Mouse (Mus musculus) CH12.LX (cell line): ENCODE measurements around the gene Slc39a3. TPM values are rescaled to one million over a fixed set of nuclear protein-coding genes. Genes with fewer than 3 reads are reported as not detected.

Source experiments
- DNase-seq: peaks from one replicate; pipeline ENCODE4 v3.0.0-alpha.2; 2013; ENCODE audit errors: extremely low read depth
- H3K27ac ChIP-seq: 2 replicates; pipeline ENCODE4 v1.5.1; 2012; ENCODE audit warnings: low read depth, mild to moderate bottlenecking, control low read depth, moderate library complexity; ENCODE audit not compliant: insufficient read depth
- H3K27me3 ChIP-seq: replicated peaks from 2 replicates; pipeline ENCODE3; 2012; ENCODE audit warnings: inconsistent platforms
- H3K36me3 ChIP-seq, 2 experiments: replicated peaks in 1 of 2; 2 replicates each; pipeline versions ENCODE3 to v1.6.1; 2012; ENCODE audit warnings: inconsistent platforms in 1 of 2, low read length in 1 of 2, mild to moderate bottlenecking in 1 of 2, mixed read lengths in 1 of 2, moderate library complexity in 1 of 2; ENCODE audit not compliant: control insufficient read depth in 1 of 2, insufficient read depth in 1 of 2
- H3K4me1 ChIP-seq, 2 experiments: 2 replicates each; pipeline ENCODE4 v1.6.1; 2012; ENCODE audit warnings: inconsistent platforms in 1 of 2, moderate library complexity in 1 of 2; ENCODE audit not compliant: insufficient read depth in 2 of 2, control insufficient read depth in 1 of 2
- H3K4me2 ChIP-seq: 2 replicates; pipeline ENCODE4 v1.6.1; 2012; ENCODE audit warnings: low read depth, mild to moderate bottlenecking, control low read depth; ENCODE audit not compliant: poor library complexity, insufficient read depth, severe bottlenecking
- H3K4me3 ChIP-seq, 3 experiments: fragments of 150-350 bp in 1 of 3; sonication (generic) in 1 of 3; replicated peaks in 1 of 3; 2 replicates each; pipeline versions ENCODE3 to v1.5.1; 2011 to 2012; ENCODE audit warnings: low read depth in 2 of 3, low read length in 2 of 3, mild to moderate bottlenecking in 2 of 3, moderate library complexity in 2 of 3, control low read depth in 1 of 3, improper control_type of control experiment in 1 of 3, inconsistent platforms in 1 of 3, mixed read lengths in 1 of 3; ENCODE audit not compliant: poor library complexity in 1 of 3
- H3K79me2 ChIP-seq: replicated peaks from 2 replicates; pipeline ENCODE4 v1.6.1; 2012; ENCODE audit warnings: mild to moderate bottlenecking, moderate library complexity; ENCODE audit not compliant: control insufficient read depth, poor library complexity, insufficient read depth, severe bottlenecking; ENCODE audit errors: extremely low read depth
- H3K9ac ChIP-seq: 2 replicates; pipeline ENCODE4 v1.6.1; 2012; ENCODE audit warnings: low read depth, mild to moderate bottlenecking, control low read depth, moderate library complexity; ENCODE audit not compliant: insufficient read depth
- H3K9me3 ChIP-seq: replicated peaks from 2 replicates; pipeline ENCODE3; 2012; ENCODE audit warnings: low read length, inconsistent platforms, mixed read lengths
- BHLHE40 ChIP-seq: IDR thresholded peaks from 2 replicates; pipeline ENCODE4 v1.6.1; 2011; ENCODE audit warnings: mild to moderate bottlenecking, low read depth, low read length, improper control_type of control experiment
- CHD2 ChIP-seq: IDR thresholded peaks from 2 replicates; pipeline ENCODE4 v1.6.1; 2011; ENCODE audit warnings: low read length, improper control_type of control experiment
- CTCF ChIP-seq, 2 experiments: IDR thresholded peaks in 1 of 2; conservative IDR thresholded peaks in 1 of 2; 2 replicates each; pipeline ENCODE4 v1.5.1; 2011 to 2012; ENCODE audit warnings: low read depth in 2 of 2, low read length in 2 of 2, improper control_type of control experiment in 1 of 2, inconsistent platforms in 1 of 2, mild to moderate bottlenecking in 1 of 2, moderate library complexity in 1 of 2
- ELF1 ChIP-seq: IDR thresholded peaks from 2 replicates; pipeline ENCODE4 v1.6.1; 2014; ENCODE audit warnings: low read depth, mild to moderate bottlenecking, inconsistent platforms, low read length, improper control_type of control experiment
- EP300 ChIP-seq: IDR thresholded peaks from 2 replicates; pipeline ENCODE4 v1.6.1; 2011; ENCODE audit warnings: low read length, improper control_type of control experiment
- JUN ChIP-seq: IDR thresholded peaks from 2 replicates; pipeline ENCODE4 v1.6.1; 2011; ENCODE audit warnings: low read depth, mild to moderate bottlenecking, low read length, improper control_type of control experiment, moderate library complexity; ENCODE audit not compliant: insufficient read depth
- JUND ChIP-seq: conservative IDR thresholded peaks from 2 replicates; pipeline ENCODE4 v1.6.1; 2011; ENCODE audit warnings: low read depth, low read length, improper control_type of control experiment
- KAT2A ChIP-seq: IDR thresholded peaks from 2 replicates; pipeline ENCODE4 v1.6.1; 2012; ENCODE audit warnings: low read length, improper control_type of control experiment, inconsistent platforms; ENCODE audit not compliant: insufficient replicate concordance
- MAFK ChIP-seq: IDR thresholded peaks from 2 replicates; pipeline ENCODE4 v1.6.1; 2011; ENCODE audit warnings: low read length, improper control_type of control experiment; ENCODE audit not compliant: insufficient replicate concordance
- MAZ ChIP-seq: IDR thresholded peaks from 2 replicates; pipeline ENCODE4 v1.6.1; 2012; ENCODE audit warnings: low read depth, mild to moderate bottlenecking, inconsistent platforms, low read length, improper control_type of control experiment, moderate library complexity
- MEF2A ChIP-seq: IDR thresholded peaks from 2 replicates; pipeline ENCODE4 v1.6.1; 2014; ENCODE audit warnings: low read depth, mild to moderate bottlenecking, inconsistent platforms, low read length, improper control_type of control experiment, borderline replicate concordance
- MXI1 ChIP-seq: IDR thresholded peaks from 2 replicates; pipeline ENCODE4 v1.6.1; 2011; ENCODE audit warnings: mild to moderate bottlenecking, low read depth, low read length, improper control_type of control experiment
- MYC ChIP-seq: IDR thresholded peaks from 2 replicates; pipeline ENCODE4 v1.6.1; 2011; ENCODE audit warnings: low read depth, mild to moderate bottlenecking, improper control_type of control experiment, low read length
- NELFE ChIP-seq: IDR thresholded peaks from 2 replicates; pipeline ENCODE4 v1.6.1; 2011; ENCODE audit warnings: low read depth, low read length, improper control_type of control experiment
- NRF1 ChIP-seq: IDR thresholded peaks from 2 replicates; pipeline ENCODE4 v1.6.1; 2014; ENCODE audit warnings: low read depth, mild to moderate bottlenecking, inconsistent platforms, low read length, improper control_type of control experiment, moderate library complexity
- POLR2A ChIP-seq: IDR thresholded peaks from 2 replicates; pipeline ENCODE4 v1.6.1; 2011; ENCODE audit warnings: low read depth, mild to moderate bottlenecking, improper control_type of control experiment, low read length
- RCOR1 ChIP-seq: conservative IDR thresholded peaks from 2 replicates; pipeline ENCODE4 v1.6.1; 2012; ENCODE audit warnings: low read depth, mild to moderate bottlenecking, inconsistent platforms, low read length, improper control_type of control experiment
- SIN3A ChIP-seq: IDR thresholded peaks from 2 replicates; pipeline ENCODE4 v1.6.1; 2012; ENCODE audit warnings: low read length, improper control_type of control experiment, inconsistent platforms
- TBP ChIP-seq: conservative IDR thresholded peaks from 2 replicates; pipeline ENCODE4 v1.6.1; 2011; ENCODE audit warnings: low read depth, low read length, improper control_type of control experiment
- USF2 ChIP-seq: conservative IDR thresholded peaks from 2 replicates; pipeline ENCODE4 v1.6.1; 2011; ENCODE audit warnings: low read depth, low read length, improper control_type of control experiment
- ZMIZ1 ChIP-seq: IDR thresholded peaks from 2 replicates; pipeline ENCODE4 v1.6.1; 2012; ENCODE audit warnings: low read depth, mild to moderate bottlenecking, inconsistent platforms, low read length, improper control_type of control experiment
- ZNF384 ChIP-seq: IDR thresholded peaks from 2 replicates; pipeline ENCODE4 v1.6.1; 2012; ENCODE audit warnings: low read depth, low read length, improper control_type of control experiment, inconsistent platforms
- dilution Hi-C: fragments of 300-500 bp; cut with MboI; formaldehyde crosslinking; loops from 2 replicates; pipeline ENCODE4 v1.14.3; 2020; ENCODE audit warnings: low sequenced_read_pairs; ENCODE audit not compliant: extremely low pct_unique_long_range_greater_than_20kb, extremely low pct_ligation_motif_present
- in situ Hi-C: fragments of 300-500 bp; cut with MboI; formaldehyde crosslinking; loops from 3 replicates; pipeline ENCODE4 v1.14.3; 2019; ENCODE audit warnings: low sequenced_read_pairs, low pct_ligation_motif_present, low pct_unique_long_range_greater_than_20kb, mixed read lengths
- polyA plus RNA-seq: library from polyadenylated mRNA; unstranded; fragments of >175 nt; gene quantifications from 2 replicates; pipeline ENCODE4 v1.2.1, GENCODE M21; 2012; ENCODE audit warnings: low read depth; ENCODE audit not compliant: insufficient read length
- total RNA-seq, 2 experiments: library from RNA; depleted of rRNA; stranded (reverse); fragments of 300-350 nt in 1 of 2; fragments of >200 nt in 1 of 2; gene quantifications; 2 replicates each; pipeline ENCODE4 v1.2.3; 2012 to 2014

Slc39a3 gene
- total and polyA plus RNA-seq, 3 experiments: 3.9 to 7.2 (median 4.2) TPM

DNA sequence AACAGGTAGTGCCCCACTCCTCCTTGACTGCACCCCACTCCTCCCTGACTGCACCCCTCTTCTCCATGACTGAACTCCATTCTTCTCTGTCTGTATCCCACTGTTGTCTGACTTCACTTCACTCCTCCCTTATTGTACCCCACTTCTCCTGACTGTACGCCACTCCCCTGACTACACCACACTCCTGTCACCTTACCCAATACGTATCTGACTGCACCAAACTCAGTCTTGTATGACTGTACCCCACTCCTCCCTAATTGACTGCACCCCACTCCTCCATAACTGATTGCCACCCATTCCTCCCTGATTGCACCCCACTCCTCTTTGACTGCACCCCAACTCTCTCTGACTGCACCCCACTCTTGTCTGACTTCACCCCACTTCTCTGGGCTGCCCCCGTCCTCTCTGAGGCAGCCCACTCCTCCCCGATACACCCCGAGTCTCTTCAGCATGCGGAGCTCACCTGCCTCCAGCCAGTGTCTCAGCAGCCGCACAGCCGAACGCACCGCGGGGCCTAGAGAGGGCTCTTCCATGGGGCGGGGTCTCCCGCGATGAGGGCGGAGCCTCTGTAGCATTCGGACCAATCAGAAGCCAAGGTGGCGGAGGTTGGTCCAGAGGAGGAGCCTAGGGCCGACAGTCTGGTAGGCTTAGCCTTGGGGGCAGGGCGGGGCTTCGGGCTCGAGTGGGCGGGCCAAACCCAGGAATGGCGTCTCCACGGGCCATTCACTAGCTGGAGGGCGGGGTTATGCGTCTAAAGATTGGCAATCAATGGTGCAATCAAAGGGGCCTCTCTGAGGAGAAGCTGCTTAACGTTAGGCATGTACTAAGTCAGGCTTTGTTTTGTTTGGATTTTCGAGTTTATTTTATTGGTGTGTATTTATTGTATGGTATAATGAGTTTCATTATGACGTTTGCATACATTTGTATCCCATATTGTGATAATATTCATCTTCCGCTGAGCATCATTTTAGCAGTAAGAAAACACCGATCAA lies 22.5 kb downstream of the Slc39a3 start, which contains the start of gene Gng7:
TSS of gene Gng7 (minus strand) at position 553 of the 992 bp plus-strand sequence.
- Histone ChIP-seq H3K4me1 (peaks cover 7 to 14% of the 10 kb centered on the region in 2 experiments), H3K36me3 (no peaks in the 10 kb centered on the region), H3K4me2 (peak within 1 kb of the TSS; percentile 77), H3K9ac (no peak within 1 kb of the TSS; the same call in 1 of the 2 replicates), H3K27ac (no peak within 1 kb of the TSS), H3K9me3 (peaks cover 2% of the 10 kb centered on the region), H3K79me2 (no peaks in the 10 kb centered on the region), H3K27me3 (peaks cover 43% of the 10 kb centered on the region), H3K4me3 (peak within 1 kb of the TSS in 2 of 3 experiments; percentile 11 to 29)
- DNase-seq: peak; percentile 98
- peak; percentile 62 for TF ChIP-seq CHD2
- no peak for TF ChIP-seq USF2
- no peak for TF ChIP-seq JUND
- TF ChIP-seq ELF1: no peak
- TF ChIP-seq TBP: 0 out of 2 replicates have a peak, but pooled peaks have one; percentile 17
- TF ChIP-seq MEF2A: no peak
- TF ChIP-seq MAFK: no peak
- peak; percentile 72 for TF ChIP-seq POLR2A
- peak; percentile 22; the same call in 1 of the 2 replicates for TF ChIP-seq NELFE
- no peak for TF ChIP-seq SIN3A
- in situ Hi-C loops: no loop called here
- dilution Hi-C loops: no loop called here

DNA sequence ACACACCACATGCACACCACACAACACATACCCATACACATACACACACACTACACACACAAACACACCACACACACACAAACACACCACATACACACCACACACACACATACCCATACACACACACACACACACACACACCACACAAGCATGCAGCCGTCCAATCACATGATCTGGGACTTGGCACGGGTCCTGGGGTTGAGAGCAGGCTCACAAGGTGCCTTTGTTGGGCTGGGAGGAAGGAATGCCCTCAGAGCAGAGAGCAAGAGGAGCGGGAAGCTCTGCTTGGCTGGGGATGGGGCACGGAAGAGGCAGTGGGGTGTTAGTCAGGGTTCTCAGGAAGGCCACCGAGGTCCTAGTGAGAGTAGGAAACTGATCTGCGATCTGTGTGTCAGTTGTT lies 26.4 kb downstream of the Slc39a3 start:
- in situ Hi-C loops (no loop called here), dilution Hi-C loops (no loop called here)
- Histone ChIP-seq H3K4me2 (no peak overlapping the region), H3K27me3 (peaks cover 71% of the 10 kb centered on the region), H3K4me1 (peaks cover 9 to 20% of the 10 kb centered on the region in 2 experiments), H3K9ac (no peak overlapping the region), H3K36me3 (no peaks in the 10 kb centered on the region), H3K27ac (no peak overlapping the region), H3K79me2 (no peaks in the 10 kb centered on the region), H3K4me3 (no peak overlapping the region), H3K9me3 (no peaks in the 10 kb centered on the region)
- DNase-seq: no peak
- TF ChIP-seq NELFE (no peak), ZNF384 (no peak), RCOR1 (no peak), EP300 (no peak), CTCF (conservative IDR thresholded peaks at IDR 0.05 in 1 of 2, IDR thresholded peaks at IDR 0.05 in 1 of 2; ENCODE audit: low read depth in 2 of 2, low read length in 2 of 2) (no peak), MAZ (no peak), ZMIZ1 (no peak), JUN (no peak), NRF1 (no peak), ELF1 (no peak), MXI1 (no peak), KAT2A (no peak), MYC (no peak), SIN3A (no peak), BHLHE40 (no peak)
